Mouse (Mus musculus): ENCODE results near the gene Six5.

DNA sequence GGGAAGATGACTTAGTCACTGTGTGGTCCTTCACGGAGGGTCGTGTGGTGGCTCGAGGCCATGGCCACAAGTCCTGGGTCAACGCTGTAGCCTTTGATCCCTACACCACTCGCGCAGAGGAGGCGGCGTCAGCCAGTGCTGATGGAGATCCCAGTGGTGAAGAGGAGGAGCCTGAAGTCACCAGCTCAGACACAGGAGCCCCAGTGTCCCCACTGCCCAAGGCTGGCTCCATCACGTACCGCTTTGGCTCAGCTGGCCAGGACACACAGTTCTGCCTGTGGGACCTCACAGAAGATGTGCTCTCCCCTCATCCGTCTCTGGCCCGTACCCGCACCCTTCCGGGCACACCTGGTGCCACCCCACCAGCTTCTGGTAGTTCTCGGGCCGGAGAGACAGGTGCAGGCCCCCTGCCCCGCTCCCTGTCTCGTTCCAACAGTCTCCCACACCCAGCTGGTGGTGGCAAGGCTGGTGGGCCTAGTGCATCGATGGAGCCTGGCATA lies 13.9 kb upstream of the Six5 start:
- no peak for TF ChIP-seq CTCF (IDR thresholded peaks at IDR 0.05)
- no peak for TF ChIP-seq EP300 (IDR thresholded peaks at IDR 0.05; ENCODE audit: insufficient read depth, low read depth, low read length)
- TF ChIP-seq POLR2A (IDR thresholded peaks at IDR 0.05; ENCODE audit: insufficient read depth, low read depth, low read length) = no peak
